Mouse (Mus musculus): ENCODE results near the gene Zdhhc16. TPM values are rescaled to one million over a fixed set of nuclear protein-coding genes. Genes with fewer than 3 reads are reported as not detected.

Zdhhc16 gene
- polyA plus RNA-seq, 1 experiment, result 104 TPM

GRCm38 (mm10) chr19:41896319-41896711 lies 37.0 kb upstream of the Zdhhc16 start:
- Histone ChIP-seq H3K36me3 (ENCODE audit: control insufficient read depth, insufficient read depth) (peaks cover 10% of the 10 kb centered on the region), H3K79me3 (ENCODE audit: low read depth) (peaks cover 22% of the 10 kb centered on the region), H3ac (ENCODE audit: control insufficient read depth, insufficient read length, low read depth) (no peak overlapping the region), H3K79me2 (ENCODE audit: control insufficient read depth, insufficient read depth) (peaks cover 36% of the 10 kb centered on the region), H3K27me3 (ENCODE audit: control insufficient read depth, insufficient read depth, insufficient read length) (no peaks in the 10 kb centered on the region), H3K4me3 (ENCODE audit: insufficient read depth, poor library complexity, severe bottlenecking) (peak overlapping the region; percentile 75)
- TF ChIP-seq MAX (IDR thresholded peaks at IDR 0.05) (no peak), FOSL1 (IDR thresholded peaks at IDR 0.05; ENCODE audit: insufficient read depth, low read length, poor library complexity, severe bottlenecking) (no peak), CEBPB (IDR thresholded peaks at IDR 0.05; ENCODE audit: low read depth) (no peak), MYOD1 (IDR thresholded peaks at IDR 0.05; ENCODE audit: control insufficient read depth, insufficient read length, low read depth) (no peak), MYOG (IDR thresholded peaks at IDR 0.05; ENCODE audit: control insufficient read depth, extremely low read depth, insufficient read length) (no peak), CTCF (IDR thresholded peaks at IDR 0.05; ENCODE audit: control insufficient read depth, insufficient read depth, insufficient read length) (no peak), USF1 (IDR thresholded peaks at IDR 0.05; ENCODE audit: low read depth) (no peak)

GRCm38 (mm10) chr19:41898860-41899259 lies 34.4 kb upstream of the Zdhhc16 start:
- Histone ChIP-seq H3K36me3 (ENCODE audit: control insufficient read depth, insufficient read depth) (peaks cover 3% of the 10 kb centered on the region), H3K79me3 (ENCODE audit: low read depth) (peaks cover 17% of the 10 kb centered on the region), H3K4me3 (ENCODE audit: insufficient read depth, poor library complexity, severe bottlenecking) (no peak overlapping the region), H3K27me3 (ENCODE audit: control insufficient read depth, insufficient read depth, insufficient read length) (no peaks in the 10 kb centered on the region), H3K79me2 (ENCODE audit: control insufficient read depth, insufficient read depth) (peaks cover 20% of the 10 kb centered on the region), H3ac (ENCODE audit: control insufficient read depth, insufficient read length, low read depth) (no peak overlapping the region)
- TF ChIP-seq MYOG (IDR thresholded peaks at IDR 0.05; ENCODE audit: control insufficient read depth, extremely low read depth, insufficient read length) (no peak), CTCF (IDR thresholded peaks at IDR 0.05; ENCODE audit: control insufficient read depth, insufficient read depth, insufficient read length) (peak; percentile 8), CEBPB (IDR thresholded peaks at IDR 0.05; ENCODE audit: low read depth) (no peak), MYOD1 (IDR thresholded peaks at IDR 0.05; ENCODE audit: control insufficient read depth, insufficient read length, low read depth) (no peak), USF1 (IDR thresholded peaks at IDR 0.05; ENCODE audit: low read depth) (no peak), FOSL1 (IDR thresholded peaks at IDR 0.05; ENCODE audit: insufficient read depth, low read length, poor library complexity, severe bottlenecking) (no peak)

- Histone ChIP-seq H3K36me3 (ENCODE audit: control insufficient read depth, insufficient read depth) (no peaks in the 10 kb centered on the region), H3K79me2 (ENCODE audit: control insufficient read depth, insufficient read depth) (peaks cover 2% of the 10 kb centered on the region), H3K4me3 (ENCODE audit: insufficient read depth, poor library complexity, severe bottlenecking) (no peak overlapping the region), H3K79me3 (ENCODE audit: low read depth) (peaks cover 1% of the 10 kb centered on the region), H3ac (ENCODE audit: control insufficient read depth, insufficient read length, low read depth) (no peak overlapping the region), H3K27me3 (ENCODE audit: control insufficient read depth, insufficient read depth, insufficient read length) (no peaks in the 10 kb centered on the region)
- no peak for TF ChIP-seq CEBPB (IDR thresholded peaks at IDR 0.05; ENCODE audit: low read depth)
- no peak for TF ChIP-seq MYOD1 (IDR thresholded peaks at IDR 0.05; ENCODE audit: control insufficient read depth, insufficient read length, low read depth)
- no peak for TF ChIP-seq CTCF (IDR thresholded peaks at IDR 0.05; ENCODE audit: control insufficient read depth, insufficient read depth, insufficient read length)
- no peak for TF ChIP-seq FOSL1 (IDR thresholded peaks at IDR 0.05; ENCODE audit: insufficient read depth, low read length, poor library complexity, severe bottlenecking)
- no peak for TF ChIP-seq MYOG (IDR thresholded peaks at IDR 0.05; ENCODE audit: control insufficient read depth, extremely low read depth, insufficient read length)
Observed at GRCm38 (mm10) chr19:41900495-41901090, 32.7 kb upstream of the Zdhhc16 start.

- Histone ChIP-seq H3K4me3 (ENCODE audit: insufficient read depth, poor library complexity, severe bottlenecking) (no peak overlapping the region), H3ac (ENCODE audit: control insufficient read depth, insufficient read length, low read depth) (no peak overlapping the region), H3K79me2 (ENCODE audit: control insufficient read depth, insufficient read depth) (no peaks in the 10 kb centered on the region), H3K79me3 (ENCODE audit: low read depth) (no peaks in the 10 kb centered on the region), H3K27me3 (ENCODE audit: control insufficient read depth, insufficient read depth, insufficient read length) (no peaks in the 10 kb centered on the region), H3K36me3 (ENCODE audit: control insufficient read depth, insufficient read depth) (no peaks in the 10 kb centered on the region)
- TF ChIP-seq MAX (IDR thresholded peaks at IDR 0.05) (no peak), CTCF (IDR thresholded peaks at IDR 0.05; ENCODE audit: control insufficient read depth, insufficient read depth, insufficient read length) (no peak), CEBPB (IDR thresholded peaks at IDR 0.05; ENCODE audit: low read depth) (no peak)
Observed at GRCm38 (mm10) chr19:41901696-41902095, 31.6 kb upstream of the Zdhhc16 start.

- Histone ChIP-seq H3K79me2 (ENCODE audit: control insufficient read depth, insufficient read depth) (no peaks in the 10 kb centered on the region), H3K27me3 (ENCODE audit: control insufficient read depth, insufficient read depth, insufficient read length) (no peaks in the 10 kb centered on the region), H3ac (ENCODE audit: control insufficient read depth, insufficient read length, low read depth) (no peak overlapping the region), H3K36me3 (ENCODE audit: control insufficient read depth, insufficient read depth) (no peaks in the 10 kb centered on the region), H3K79me3 (ENCODE audit: low read depth) (no peaks in the 10 kb centered on the region), H3K4me3 (ENCODE audit: insufficient read depth, poor library complexity, severe bottlenecking) (no peak overlapping the region)
- no peak for TF ChIP-seq MYOG (IDR thresholded peaks at IDR 0.05; ENCODE audit: control insufficient read depth, extremely low read depth, insufficient read length)
- TF ChIP-seq MYOD1 (IDR thresholded peaks at IDR 0.05; ENCODE audit: control insufficient read depth, insufficient read length, low read depth), result no peak
- TF ChIP-seq FOSL1 (IDR thresholded peaks at IDR 0.05; ENCODE audit: insufficient read depth, low read length, poor library complexity, severe bottlenecking), result no peak
- TF ChIP-seq MAX (IDR thresholded peaks at IDR 0.05), result no peak
- TF ChIP-seq CEBPB (IDR thresholded peaks at IDR 0.05; ENCODE audit: low read depth), result no peak
- TF ChIP-seq USF1 (IDR thresholded peaks at IDR 0.05; ENCODE audit: low read depth), result no peak
- no peak for TF ChIP-seq CTCF (IDR thresholded peaks at IDR 0.05; ENCODE audit: control insufficient read depth, insufficient read depth, insufficient read length)
Observed at GRCm38 (mm10) chr19:41902848-41903593, 30.3 kb upstream of the Zdhhc16 start.

Measured in C2C12 (cell line).